ENCODE assay signal across 8 mouse cellular contexts in the genomic region with DNA sequence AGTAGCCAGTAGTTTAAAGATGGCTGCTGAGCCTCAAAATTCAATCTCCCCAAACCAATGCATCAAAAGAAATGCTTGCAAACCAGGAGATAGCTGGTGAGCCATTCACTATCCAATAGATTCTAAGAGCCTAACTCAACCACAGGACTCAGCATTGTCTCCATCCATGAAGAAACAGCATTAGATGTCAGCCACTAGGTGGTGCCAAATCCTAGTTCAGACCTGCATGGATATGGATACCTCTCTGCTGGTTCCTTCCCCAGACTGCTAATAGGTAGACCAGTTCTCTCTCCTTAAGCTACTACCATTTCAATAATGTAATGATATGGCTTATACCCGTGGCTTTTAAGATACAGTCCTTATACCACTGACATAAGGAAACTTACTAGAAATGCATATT.
DNase-seq lines count a peak whose midpoint lies in the region; ATAC-seq and TF ChIP-seq lines count a peak whose summit lies in the region.

No protein-coding gene starts in this region.

- 0 out of 2 replicates have a peak, but pooled peaks have one; percentile 43 for TF ChIP-seq EP300 in heart, adult 2 months (IDR thresholded peaks at IDR 0.05; ENCODE audit: insufficient read depth, low read depth, low read length)

- TF ChIP-seq CTCF in heart, adult 2 months (IDR thresholded peaks at IDR 0.05) = peak; percentile 88
- TF ChIP-seq CTCF in thymus, adult 2 months (IDR thresholded peaks at IDR 0.05; ENCODE audit: borderline replicate concordance, control insufficient read depth, extremely low read depth, insufficient read depth, low read length, poor library complexity) = no peak

- 26% methylated on average over 1 of the region's 1 CpGs for WGBS in heart, adult 2 months
- WGBS in limb, embryonic 11.5 days = 50% methylated on average over 1 of the region's 1 CpGs
- WGBS in neural tube, embryonic 11.5 days = 54% methylated on average over 1 of the region's 1 CpGs
- WGBS in thymus, adult 2 months = 27% methylated on average over 1 of the region's 1 CpGs

- no peak overlapping the region for H3K4me2 ChIP-seq in limb, embryonic 11.5 days (ENCODE audit: low read depth, severe bottlenecking)
- H3K4me2 ChIP-seq in neural tube, embryonic 11.5 days (ENCODE audit: low read depth) = no peak overlapping the region

- no peaks in the 10 kb centered on the region for H3K27me3 ChIP-seq in heart, adult 2 months (ENCODE audit: control insufficient read depth, insufficient read depth, low read length)
- no peaks in the 10 kb centered on the region for H3K27me3 ChIP-seq in limb, embryonic 11.5 days (ENCODE audit: control insufficient read depth, insufficient read depth, low read length)
- no peaks in the 10 kb centered on the region for H3K27me3 ChIP-seq in neural tube, embryonic 11.5 days (ENCODE audit: control insufficient read depth, insufficient read depth, low read length)
- H3K27me3 ChIP-seq in thymus, adult 2 months (ENCODE audit: control insufficient read depth, insufficient read depth, low read length) = no peaks in the 10 kb centered on the region

- no peak overlapping the region for H3K4me3 ChIP-seq in heart, adult 2 months
- H3K4me3 ChIP-seq in limb, embryonic 11.5 days (ENCODE audit: low read depth, low read length) = no peak overlapping the region
- H3K4me3 ChIP-seq in neural tube, embryonic 11.5 days (ENCODE audit: low read depth, low read length) = no peak overlapping the region
- no peak overlapping the region for H3K4me3 ChIP-seq in thymus, adult 2 months (ENCODE audit: control insufficient read depth, insufficient read depth, low read length)

- H3K9me3 ChIP-seq in limb, embryonic 11.5 days (ENCODE audit: control insufficient read depth, low read length) = no peaks in the 10 kb centered on the region
- H3K9me3 ChIP-seq in neural tube, embryonic 11.5 days (ENCODE audit: control insufficient read depth, low read length) = no peaks in the 10 kb centered on the region

- H3K36me3 ChIP-seq in heart, adult 2 months (ENCODE audit: control insufficient read depth, insufficient read depth, low read length) = no peaks in the 10 kb centered on the region
- no peaks in the 10 kb centered on the region for H3K36me3 ChIP-seq in limb, embryonic 11.5 days (ENCODE audit: control insufficient read depth, insufficient read depth, low read length)
- H3K36me3 ChIP-seq in neural tube, embryonic 11.5 days (ENCODE audit: control insufficient read depth, insufficient read depth, low read length) = no peaks in the 10 kb centered on the region
- no peaks in the 10 kb centered on the region for H3K36me3 ChIP-seq in thymus, adult 2 months (ENCODE audit: control insufficient read depth, insufficient read depth, low read length)

- no peak overlapping the region for H3K9ac ChIP-seq in heart, adult 2 months (ENCODE audit: low read depth, low read length)
- no peak overlapping the region for H3K9ac ChIP-seq in limb, embryonic 11.5 days (ENCODE audit: low read length)
- no peak overlapping the region for H3K9ac ChIP-seq in neural tube, embryonic 11.5 days (ENCODE audit: low read length)

- intact Hi-C loops in heart, adult 2 months (cut with DNase I) = loop anchor here (1.0 to 2.0 kb wide), 2 partner anchors 130 to 135 kb away; no protein-coding TSS in a partner anchor

- TF ChIP-seq POLR2A in heart, adult 2 months (IDR thresholded peaks at IDR 0.05; ENCODE audit: insufficient read depth, low read depth, low read length) = no peak
- TF ChIP-seq POLR2A in thymus, adult 2 months (IDR thresholded peaks at IDR 0.05; ENCODE audit: control insufficient read depth, extremely low read depth, insufficient read depth, low read length, poor library complexity) = no peak

- H3K4me1 ChIP-seq in heart, adult 2 months (ENCODE audit: control insufficient read depth, insufficient read depth, low read length) = no peaks in the 10 kb centered on the region
- H3K4me1 ChIP-seq in limb, embryonic 11.5 days (ENCODE audit: control insufficient read depth, insufficient read depth, low read length) = peaks cover 5% of the 10 kb centered on the region; the same call in 1 of the 2 replicates
- no peaks in the 10 kb centered on the region for H3K4me1 ChIP-seq in neural tube, embryonic 11.5 days (ENCODE audit: control insufficient read depth, insufficient read depth, low read length)
- no peaks in the 10 kb centered on the region for H3K4me1 ChIP-seq in thymus, adult 2 months (replicated peaks; ENCODE audit: control insufficient read depth, insufficient read depth, low read length)

- DNase-seq in B cell, adult 2 months = peak; percentile 79 to 81
- DNase-seq in WW6 (ENCODE audit: low read depth, low spot score) = peak; percentile 46
- peak; percentile 69 to 81 for DNase-seq in cerebellum, postnatal 36 days
- peak; percentile 36 to 47 for DNase-seq in heart, adult 2 months
- DNase-seq in kidney, adult 9 months = peak; percentile 83
- peak; percentile 63 for DNase-seq in limb, embryonic 11.5 days (ENCODE audit: low spot score)
- peak; percentile 52 for DNase-seq in neural tube, embryonic 11.5 days (ENCODE audit: low spot score)
- DNase-seq in thymus, adult 2 months = peak; percentile 59

- H3K79me2 ChIP-seq in heart, adult 2 months (replicated peaks; ENCODE audit: control insufficient read depth, insufficient read depth, low read length) = no peaks in the 10 kb centered on the region

- no peak overlapping the region for H3K27ac ChIP-seq in heart, adult 2 months
- no peak overlapping the region for H3K27ac ChIP-seq in limb, embryonic 11.5 days (replicated peaks; ENCODE audit: low read depth, low read length)
- H3K27ac ChIP-seq in neural tube, embryonic 11.5 days (ENCODE audit: low read depth, low read length) = no peak overlapping the region
- H3K27ac ChIP-seq in thymus, adult 2 months (ENCODE audit: control insufficient read depth, insufficient read depth, low read length) = no peak overlapping the region

- no peak for ATAC-seq in limb, embryonic 11.5 days (ENCODE audit: insufficient number of reproducible peaks, low FRiP score, low TSS enrichment, low read depth)
- ATAC-seq in neural tube, embryonic 11.5 days (ENCODE audit: insufficient read depth, low FRiP score, low TSS enrichment) = no peak
